Mouse (Mus musculus) ES-E14 (cell line): Measurements from ENCODE around the gene Surf6. TPM values are rescaled to one million over a fixed set of nuclear protein-coding genes. Genes with fewer than 3 reads are reported as not detected.
A peak's percentile ranks its signal among the peaks of the same experiment; 100 is the strongest.

Experiments used
- DNase-seq: peaks from one replicate; pipeline ENCODE4 v3.0.0-alpha.2; 2013; ENCODE audit warnings: low read depth, low spot score
- H3K27ac ChIP-seq: 2 replicates; pipeline ENCODE4 v1.5.1; 2012; ENCODE audit warnings: low read depth, mild to moderate bottlenecking, low read length, moderate library complexity, mixed read lengths; ENCODE audit not compliant: poor library complexity, insufficient read depth, severe bottlenecking
- H3K36me3 ChIP-seq: 2 replicates; pipeline ENCODE4 v1.6.1; 2012; ENCODE audit warnings: mild to moderate bottlenecking, low read length, moderate library complexity, mixed read lengths; ENCODE audit not compliant: control insufficient read depth, poor library complexity, insufficient read depth, severe bottlenecking
- H3K4me1 ChIP-seq, 2 experiments: fragments of 150-350 bp in 1 of 2; sonication (generic) in 1 of 2; 2 replicates each; pipeline ENCODE4 v1.6.1; 2012; ENCODE audit warnings: low read length in 2 of 2, mild to moderate bottlenecking in 1 of 2, mixed read lengths in 1 of 2; ENCODE audit not compliant: control insufficient read depth in 2 of 2, insufficient read depth in 2 of 2, poor library complexity in 1 of 2
- H3K4me3 ChIP-seq, 2 experiments: fragments of 150-350 bp in 1 of 2; sonication (generic) in 1 of 2; 2 replicates each; pipeline ENCODE4 v1.5.1; 2012; ENCODE audit warnings: low read length in 2 of 2, low read depth in 1 of 2, mild to moderate bottlenecking in 1 of 2, mixed read lengths in 1 of 2; ENCODE audit not compliant: insufficient read depth in 1 of 2, poor library complexity in 1 of 2, severe bottlenecking in 1 of 2
- H3K9ac ChIP-seq: 2 replicates; pipeline ENCODE4 v1.6.1; 2012; ENCODE audit warnings: low read depth, mild to moderate bottlenecking, low read length, mixed read lengths; ENCODE audit not compliant: poor library complexity, insufficient read depth, severe bottlenecking
- H3K9me3 ChIP-seq: fragments of 150-350 bp; sonication (generic); 2 replicates; pipeline ENCODE4 v1.6.1; 2012; ENCODE audit warnings: low read depth, mild to moderate bottlenecking, low read length; ENCODE audit not compliant: control insufficient read depth, insufficient read depth
- CHD2 ChIP-seq: IDR thresholded peaks from 2 replicates; pipeline ENCODE4 v1.6.1; 2014; ENCODE audit warnings: mild to moderate bottlenecking, low read depth, low read length, inconsistent platforms
- HCFC1 ChIP-seq: IDR thresholded peaks from 2 replicates; pipeline ENCODE4 v1.6.1; 2012; ENCODE audit warnings: low read length, inconsistent platforms, borderline replicate concordance; ENCODE audit not compliant: insufficient read depth
- MAFK ChIP-seq: IDR thresholded peaks from 2 replicates; pipeline ENCODE4 v1.6.1; 2014; ENCODE audit warnings: mild to moderate bottlenecking, low read depth, low read length, inconsistent platforms; ENCODE audit not compliant: insufficient read depth
- ZC3H11A ChIP-seq: IDR thresholded peaks from 2 replicates; pipeline ENCODE4 v1.6.1; 2012; ENCODE audit warnings: low read depth, mild to moderate bottlenecking, inconsistent platforms, low read length, borderline replicate concordance
- ZNF384 ChIP-seq: IDR thresholded peaks from 2 replicates; pipeline ENCODE4 v1.6.1; 2012; ENCODE audit warnings: low read depth, low read length, inconsistent platforms
- in situ Hi-C, 2 experiments: fragments of 600-800 bp; cut with MboI; formaldehyde crosslinking; loops; one replicate each; pipeline ENCODE4 v1.15.1; 2025; ENCODE audit warnings: low sequenced_read_pairs in 2 of 2, inconsistent platforms in 1 of 2; ENCODE audit not compliant: unreplicated experiment in 2 of 2
- total RNA-seq: library from RNA; depleted of rRNA; stranded (reverse); fragments of 300-350 nt; gene quantifications from 2 replicates; pipeline ENCODE4 v1.2.3, GENCODE M21; 2012

Surf6 gene
- total RNA-seq, 1 experiment, result 44.9 TPM

- TF ChIP-seq MAFK (no peak), CHD2 (no peak), HCFC1 (no peak), ZNF384 (no peak), ZC3H11A (no peak)
- H3K36me3 ChIP-seq, result peaks cover 55% of the 10 kb centered on the region
- in situ Hi-C loops, result loop anchor here in 1 of 2 experiments (25.0 kb wide), 1 partner anchor 474 kb away; the partner anchor contains the start of gene Sec16a
- peak overlapping the region; percentile 92 for H3K27ac ChIP-seq
- H3K4me3 ChIP-seq, result peak overlapping the region; percentile 91 to 94
- H3K9me3 ChIP-seq, result no peaks in the 10 kb centered on the region
- peaks cover 0 to 5% of the 10 kb centered on the region in 2 experiments; a peak in 1 of 4 replicates for H3K4me1 ChIP-seq
- no peak for DNase-seq
- peak overlapping the region; percentile 99 for H3K9ac ChIP-seq
Measured at GRCm38 (mm10) chr2:26910994-26911765, 8.5 kb upstream of the Surf6 start.

DNA sequence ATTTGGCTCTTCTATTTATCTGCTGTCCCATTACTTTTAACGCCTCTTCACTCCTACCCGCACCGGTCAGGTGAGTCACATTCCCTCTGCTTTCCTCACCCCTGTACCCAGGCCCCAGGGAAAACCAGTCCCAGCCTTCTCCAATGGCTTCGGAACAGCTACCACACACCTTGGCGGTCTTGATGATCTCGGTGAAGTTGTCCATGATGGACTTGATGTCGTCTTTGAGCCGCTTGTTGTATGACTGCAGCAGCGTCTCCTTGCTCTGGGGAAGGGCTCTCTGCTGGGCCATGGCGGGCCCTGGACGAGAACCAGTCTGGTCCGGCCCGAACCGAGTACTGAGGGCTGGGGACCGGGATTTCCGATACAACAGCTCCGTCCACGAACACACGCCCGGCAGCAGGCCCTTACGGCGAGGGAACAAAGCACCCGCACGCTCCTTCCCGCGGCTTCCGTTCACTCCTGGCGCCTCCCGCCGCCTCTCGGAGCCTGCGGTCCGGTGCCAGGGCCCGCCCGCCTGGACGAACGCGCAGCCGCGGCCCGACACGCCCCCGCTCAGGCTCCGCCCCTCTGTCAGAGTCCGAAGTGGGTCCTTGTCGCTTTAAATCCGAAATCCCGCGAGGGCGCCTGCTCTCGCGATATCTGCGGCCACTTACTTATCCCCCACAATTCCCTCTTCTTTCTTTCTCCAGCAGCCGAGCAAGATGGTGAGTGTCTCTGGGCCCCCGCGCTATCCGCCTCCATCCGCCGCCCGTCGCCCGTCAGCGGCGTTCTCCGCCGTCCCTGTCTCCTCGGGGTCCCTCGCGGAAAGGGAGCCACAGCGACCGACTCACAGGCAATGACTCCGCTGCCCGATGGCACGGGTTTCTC is 7.7 kb upstream of the Surf6 start, which contains the start of the genes Med22 and Rpl7a:
Gene Med22, minus strand, starts transcription at position 554 of the 870 bp plus-strand sequence.
Gene Rpl7a, plus strand, starts transcription at position 641 of the 870 bp plus-strand sequence.
- TF ChIP-seq ZC3H11A (no peak), HCFC1 (peak; percentile 52; the same call in 1 of the 2 replicates), CHD2 (peak; percentile 99), MAFK (no peak), ZNF384 (no peak)
- H3K36me3 ChIP-seq, result peaks cover 62% of the 10 kb centered on the region
- H3K27ac ChIP-seq, result peak within 1 kb of the TSS; percentile 92
- H3K4me1 ChIP-seq, result peaks cover 0 to 5% of the 10 kb centered on the region in 2 experiments; a peak in 1 of 4 replicates
- peak within 1 kb of the TSS; percentile 91 to 94 for H3K4me3 ChIP-seq
- H3K9ac ChIP-seq, result peak within 1 kb of the TSS; percentile 99
- DNase-seq, result peak; percentile 97
- in situ Hi-C loops, result loop anchor here in 1 of 2 experiments (25.0 kb wide), 1 partner anchor 473 kb away; the partner anchor contains the start of gene Sec16a
- H3K9me3 ChIP-seq, result no peaks in the 10 kb centered on the region

- Histone ChIP-seq H3K4me1 (peaks cover 0 to 5% of the 10 kb centered on the region in 2 experiments; a peak in 1 of 4 replicates), H3K9ac (peak overlapping the region; percentile 89; the same call in 1 of the 2 replicates), H3K27ac (no peak overlapping the region), H3K36me3 (peaks cover 61% of the 10 kb centered on the region), H3K9me3 (no peaks in the 10 kb centered on the region), H3K4me3 (peak overlapping the region; percentile 67 to 85)
- TF ChIP-seq ZNF384 (no peak), MAFK (no peak), HCFC1 (no peak), ZC3H11A (no peak), CHD2 (no peak)
- in situ Hi-C loops, result loop anchor here in 1 of 2 experiments (25.0 kb wide), 1 partner anchor 472 kb away; the partner anchor contains the start of gene Sec16a
- DNase-seq, result no peak
Measured at GRCm38 (mm10) chr2:26909387-26909784, 6.7 kb upstream of the Surf6 start.

- Histone ChIP-seq H3K27ac (no peak overlapping the region), H3K9me3 (no peaks in the 10 kb centered on the region), H3K4me3 (peak overlapping the region in 1 of 2 experiments; percentile 38; a peak in 1 of 4 replicates), H3K36me3 (peaks cover 58% of the 10 kb centered on the region), H3K9ac (peak overlapping the region; percentile 68), H3K4me1 (peaks cover 0 to 5% of the 10 kb centered on the region in 2 experiments; a peak in 1 of 4 replicates)
- no peak for TF ChIP-seq ZNF384
- no peak for TF ChIP-seq ZC3H11A
- no peak for TF ChIP-seq CHD2
- no peak for TF ChIP-seq HCFC1
- no peak for TF ChIP-seq MAFK
- in situ Hi-C loops, result loop anchor here in 1 of 2 experiments (25.0 kb wide), 1 partner anchor 472 kb away; the partner anchor contains the start of gene Sec16a
- DNase-seq, result no peak
Measured at GRCm38 (mm10) chr2:26908710-26909386, 6.2 kb upstream of the Surf6 start.
